ENCODE assay signal across 8 mouse cellular contexts in genomic region chr8:69749544-69750454, GRCm38 (mm10). TPM values are rescaled to one million over a fixed set of nuclear protein-coding genes. Genes with fewer than 3 reads are reported as not detected.
DNase-seq lines count a peak whose midpoint lies in the region; ATAC-seq lines count a peak whose summit lies in the region.

Gene Zfp963, minus strand, starts transcription at chr8:69749970.

- peak; percentile 98 for ATAC-seq in hindbrain, embryonic 14.5 days (ENCODE audit: low FRiP score)

- peaks cover 7% of the 10 kb centered on the region for H3K36me3 ChIP-seq in hindbrain, embryonic 14.5 days (replicated peaks; ENCODE audit: control insufficient read depth, insufficient read depth)

- peak within 1 kb of the TSS; percentile 49 for H3K4me2 ChIP-seq in hindbrain, embryonic 14.5 days (replicated peaks)

- peak within 1 kb of the TSS; percentile 64 for H3K4me3 ChIP-seq in hindbrain, embryonic 14.5 days (replicated peaks; ENCODE audit: low read length)

- no peaks in the 10 kb centered on the region for H3K27me3 ChIP-seq in hindbrain, embryonic 14.5 days (ENCODE audit: control insufficient read depth, insufficient read depth, low read length)

- peak within 1 kb of the TSS; percentile 86 for H3K9ac ChIP-seq in hindbrain, embryonic 14.5 days

- WGBS in hindbrain, embryonic 14.5 days, result 3% methylated on average over 48 of the region's 48 CpGs

- H3K27ac ChIP-seq in hindbrain, embryonic 14.5 days, result peak within 1 kb of the TSS; percentile 99

- no peaks in the 10 kb centered on the region for H3K9me3 ChIP-seq in hindbrain, embryonic 14.5 days (ENCODE audit: control insufficient read depth, low read length)

- DNase-seq in R1 (ENCODE audit: low read depth, low spot score), result peak; percentile 96
- peak; percentile 98 for DNase-seq in cerebellum, postnatal 25 days
- peak; percentile 89 to 91 for DNase-seq in frontal cortex, postnatal 25 days (ENCODE audit: low spot score in 2 of 2)
- DNase-seq in hindbrain, embryonic 14.5 days (ENCODE audit: low spot score), result peak; percentile 97
- peak; percentile 94 to 96 for DNase-seq in layer of hippocampus, postnatal 36 days
- peak; percentile 97 for DNase-seq in lung, postnatal 36 days
- DNase-seq in retina, postnatal 1 day, result peak; percentile 96
- DNase-seq in urinary bladder, adult 18-20 months (ENCODE audit: low spot score in 2 of 2), result peak; percentile 91 to 95

- peaks cover 4% of the 10 kb centered on the region for H3K4me1 ChIP-seq in hindbrain, embryonic 14.5 days (replicated peaks; ENCODE audit: control insufficient read depth, insufficient read depth, low read length)

RNA-seq across cellular contexts. Expression of gene Zfp963, which starts in this region (rescaled TPM):
- polyA plus RNA-seq in hindbrain, embryonic 14.5 days (2014; fragmentation: Nextera tagmentation; extraction: Ambion mirVana), result 7.4 and 8.4 TPM in 2 replicates
- 1 to 10 TPM; 5.2 to 5.7 TPM for total RNA-seq in layer of hippocampus, postnatal 36 days (2021)

Comparison
In these comparisons a context has a peak if more than half of its experiments do, and no peak if none do; other contexts are left out.
1. Peak in every context shown above with its lines: DNase-seq, ATAC-seq, H3K4me3 ChIP-seq and H3K27ac ChIP-seq.